9 mouse cellular contexts compared by ENCODE assay signal in the genomic region with DNA sequence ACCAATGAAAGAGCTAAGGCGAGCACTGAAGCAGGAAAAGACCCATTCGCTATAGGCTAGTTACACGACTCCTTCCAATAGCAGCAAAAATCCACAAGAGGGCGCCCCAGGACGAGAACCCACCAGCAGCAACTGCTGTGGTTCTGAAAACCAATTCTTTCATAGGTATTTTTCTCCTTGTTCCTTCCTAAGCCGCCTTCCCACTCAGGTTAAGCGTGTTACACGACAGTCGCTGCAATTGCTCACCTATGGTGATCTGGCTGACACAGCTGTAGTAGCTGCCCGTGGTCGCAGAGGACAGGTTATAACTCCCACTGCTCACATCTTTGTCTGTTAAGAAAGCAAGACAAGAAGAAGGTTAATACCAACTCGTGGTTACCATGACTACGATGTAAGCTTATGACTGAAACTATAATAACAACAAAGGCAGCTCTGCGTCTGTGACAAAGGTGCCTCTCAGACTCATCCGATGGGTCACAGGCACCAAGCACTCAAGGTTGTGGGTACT. TPM values are rescaled to one million over a fixed set of nuclear protein-coding genes. Genes with fewer than 3 reads are reported as not detected.
DNase-seq lines count a peak whose midpoint lies in the region; ATAC-seq lines count a peak whose summit lies in the region.
"Had no signal": no experiment of that assay in that cellular context is flagged by ENCODE, and none has a peak within 500 bp of the region (broad histone marks: within the 10 kb centered on the region; RNA-seq: fewer than 3 reads in every experiment).

No protein-coding gene starts in this region.

- H3K4me3 ChIP-seq in forebrain, embryonic 12.5 days (replicated peaks): no peak overlapping the region
- 0 out of 2 replicates have a peak overlapping the region, but pooled peaks have one; percentile 3 for H3K4me3 ChIP-seq in hindbrain, embryonic 14.5 days (replicated peaks; ENCODE audit: low read length)
- H3K4me3 ChIP-seq: liver, embryonic 15.5 days had no signal

- no peak overlapping the region for H3K9ac ChIP-seq in forebrain, embryonic 12.5 days
- H3K9ac ChIP-seq in hindbrain, embryonic 14.5 days: no peak overlapping the region
- H3K9ac ChIP-seq: liver, embryonic 15.5 days had no signal

- 18% methylated on average over 15 of the region's 15 CpGs for WGBS in forebrain, embryonic 12.5 days
- 15% methylated on average over 15 of the region's 15 CpGs for WGBS in hindbrain, embryonic 14.5 days

- peak overlapping the region; percentile 36 for H3K4me2 ChIP-seq in forebrain, embryonic 12.5 days
- peak overlapping the region; percentile 38 for H3K4me2 ChIP-seq in hindbrain, embryonic 14.5 days (replicated peaks)
- H3K4me2 ChIP-seq: liver, embryonic 15.5 days had no signal

- H3K27ac ChIP-seq in forebrain, embryonic 12.5 days: no peak overlapping the region
- no peak overlapping the region for H3K27ac ChIP-seq in hindbrain, embryonic 14.5 days
- H3K27ac ChIP-seq: liver, embryonic 15.5 days had no signal

- peak; percentile 86 for ATAC-seq in forebrain, embryonic 12.5 days (ENCODE audit: low FRiP score)
- peak; percentile 91 for ATAC-seq in hindbrain, embryonic 14.5 days (ENCODE audit: low FRiP score)
- peak; percentile 80 for ATAC-seq in megakaryocyte, adult 5-6 weeks (ENCODE audit: poor library complexity, severe bottlenecking)

- no peaks in the 10 kb centered on the region for H3K9me3 ChIP-seq in forebrain, embryonic 12.5 days
- no peaks in the 10 kb centered on the region for H3K9me3 ChIP-seq in hindbrain, embryonic 14.5 days (ENCODE audit: control insufficient read depth, low read length)
- H3K9me3 ChIP-seq: liver, embryonic 15.5 days had no signal

- DNase-seq in Muller cell, postnatal 12 days (ENCODE audit: inconsistent ontology term): peak; percentile 51
- DNase-seq in c-Kit-positive CD71-positive TER-119-positive erythroid progenitor cells, embryonic 14.5 days (ENCODE audit: low spot score): peak; percentile 57
- peak; percentile 89 for DNase-seq in hindbrain, embryonic 14.5 days (ENCODE audit: low spot score)
- peak; percentile 80 to 84 for DNase-seq in layer of hippocampus, postnatal 10 days (ENCODE audit: low spot score in 2 of 2)
- peak; percentile 77 for DNase-seq in right cerebral cortex, adult 18-20 months
- DNase-seq in urinary bladder, postnatal 25 days (ENCODE audit: low spot score): peak; percentile 74

- H3K4me1 ChIP-seq in forebrain, embryonic 12.5 days: peaks cover 4% of the 10 kb centered on the region; the same call in 1 of the 2 replicates
- no peaks in the 10 kb centered on the region for H3K4me1 ChIP-seq in hindbrain, embryonic 14.5 days (replicated peaks; ENCODE audit: control insufficient read depth, insufficient read depth, low read length)
- H3K4me1 ChIP-seq: liver, embryonic 15.5 days had no signal

- H3K36me3 ChIP-seq in forebrain, embryonic 12.5 days (replicated peaks): no peaks in the 10 kb centered on the region
- no peaks in the 10 kb centered on the region for H3K36me3 ChIP-seq in hindbrain, embryonic 14.5 days (replicated peaks; ENCODE audit: control insufficient read depth, insufficient read depth)
- H3K36me3 ChIP-seq: liver, embryonic 15.5 days had no signal

- H3K27me3 ChIP-seq in forebrain, embryonic 12.5 days: no peaks in the 10 kb centered on the region
- H3K27me3 ChIP-seq in hindbrain, embryonic 14.5 days (ENCODE audit: control insufficient read depth, insufficient read depth, low read length): no peaks in the 10 kb centered on the region
- H3K27me3 ChIP-seq: liver, embryonic 15.5 days had no signal

RNA-seq across cellular contexts. Expression of gene Ano4, which starts 17.5 kb away (rescaled TPM):
- 1.6 and 1.9 TPM in 2 replicates for polyA plus RNA-seq in forebrain, embryonic 12.5 days (2016; fragmentation: Nextera tagmentation; extraction: Ambion mirVana)
- 9.3 and 12.8 TPM in 2 replicates for polyA plus RNA-seq in hindbrain, embryonic 14.5 days (2014; fragmentation: Nextera tagmentation; extraction: Ambion mirVana)
- total RNA-seq in layer of hippocampus, postnatal 10 days (2021): 10 to 100 TPM; 23.8 to 24.2 TPM
- not detected in 2 replicates for total RNA-seq in megakaryocyte, adult 5-6 weeks (2015)
- total RNA-seq in megakaryocyte, adult 5-6 weeks (2017): not detected in 2 replicates

Comparison
In these comparisons a context has a peak if more than half of its experiments do, and no peak if none do; other contexts are left out.
1. RNA of gene Ano4, which starts 17.5 kb away (total RNA-seq): 23.8 to 24.2 TPM in layer of hippocampus, postnatal 10 days; not detected in megakaryocyte, adult 5-6 weeks; every median in the first group is over 10 times any median in the second.
2. Peak in every context shown above with its lines, with median percentiles within 50 percentile points of each other: DNase-seq and ATAC-seq.